Mouse (Mus musculus) midbrain, embryonic 10.5 days (tissue): ENCODE data around the gene Ehmt1. TPM values are rescaled to one million over a fixed set of nuclear protein-coding genes. Genes with fewer than 3 reads are reported as not detected.

ENCODE experiments used
- DNase-seq: peaks from one replicate; pipeline ENCODE4 v3.0.0-alpha.2; 2017; ENCODE audit warnings: low spot score
- H3K27ac ChIP-seq: fragments of 300-500 bp; sonication (generic); replicated peaks from 2 replicates; pipeline ENCODE4 v1.5.1; 2016; ENCODE audit warnings: mild to moderate bottlenecking
- H3K27me3 ChIP-seq: fragments of 300-500 bp; sonication (generic); 2 replicates; pipeline ENCODE4 v1.6.1; 2016; ENCODE audit warnings: low read depth, mild to moderate bottlenecking; ENCODE audit not compliant: poor library complexity, severe bottlenecking
- H3K36me3 ChIP-seq: fragments of 300-500 bp; sonication (generic); 2 replicates; pipeline ENCODE4 v1.6.1; 2016; ENCODE audit warnings: mild to moderate bottlenecking, moderate library complexity
- H3K4me1 ChIP-seq: fragments of 300-500 bp; sonication (generic); 2 replicates; pipeline ENCODE4 v1.6.1; 2016
- H3K4me3 ChIP-seq: fragments of 300-500 bp; sonication (generic); 2 replicates; pipeline ENCODE4 v1.5.1; 2016; ENCODE audit warnings: mild to moderate bottlenecking, moderate library complexity
- H3K9me3 ChIP-seq: fragments of 300-500 bp; sonication (generic); replicated peaks from 2 replicates; pipeline ENCODE4 v1.6.1; 2016; ENCODE audit warnings: mild to moderate bottlenecking
- WGBS: fragments of 180-500 bp; shearing (Covaris S2); methylation state at CpG from one replicate; pipeline ENCODE4 v1.1.7; 2016; 5-methylcytosine and 5-hydroxymethylcytosine counted together
- polyA plus RNA-seq: library from polyadenylated mRNA; unstranded; fragments of >200 nt; fragmentation: Nextera tagmentation; extraction: Ambion mirVana; gene quantifications from 2 replicates; pipeline ENCODE4 v1.2.1, GENCODE M21; 2016

Gene Ehmt1
- polyA plus RNA-seq, 1 experiment from 2014 or later = 137 TPM

- Histone ChIP-seq H3K4me1 (no peaks in the 10 kb centered on the region), H3K4me3 (no peak overlapping the region), H3K27ac (no peak overlapping the region), H3K36me3 (peaks cover 96% of the 10 kb centered on the region), H3K27me3 (no peaks in the 10 kb centered on the region), H3K9me3 (no peaks in the 10 kb centered on the region)
- 90% methylated on average over 1 of the region's 1 CpGs for WGBS
- DNase-seq = no peak
Measured at GRCm38 (mm10) chr2:24845256-24845655, 74.2 kb downstream of the Ehmt1 start.

GRCm38 (mm10) chr2:24830614-24831013 is 88.8 kb downstream of the Ehmt1 start:
- Histone ChIP-seq H3K4me1 (no peaks in the 10 kb centered on the region), H3K36me3 (peaks cover 97% of the 10 kb centered on the region)
- no peak for DNase-seq

GRCm38 (mm10) chr2:24809746-24810145 is 109.7 kb downstream of the Ehmt1 start:
- H3K36me3 ChIP-seq = peaks cover 96% of the 10 kb centered on the region
- H3K4me1 ChIP-seq = no peaks in the 10 kb centered on the region
- no peak overlapping the region for H3K4me3 ChIP-seq
- no peak for DNase-seq
- H3K9me3 ChIP-seq = no peaks in the 10 kb centered on the region
- H3K27me3 ChIP-seq = no peaks in the 10 kb centered on the region
- 86% methylated on average over 3 of the region's 3 CpGs for whole genome bisulfite sequencing
- H3K27ac ChIP-seq = no peak overlapping the region

More at GRCm38 (mm10) chr2:24830614-24831013, 88.8 kb downstream of the Ehmt1 start:
- Histone ChIP-seq H3K27me3 (no peaks in the 10 kb centered on the region), H3K9me3 (no peaks in the 10 kb centered on the region), H3K4me3 (no peak overlapping the region), H3K27ac (no peak overlapping the region)
- 91% methylated on average over 3 of the region's 3 CpGs for WGBS

DNA sequence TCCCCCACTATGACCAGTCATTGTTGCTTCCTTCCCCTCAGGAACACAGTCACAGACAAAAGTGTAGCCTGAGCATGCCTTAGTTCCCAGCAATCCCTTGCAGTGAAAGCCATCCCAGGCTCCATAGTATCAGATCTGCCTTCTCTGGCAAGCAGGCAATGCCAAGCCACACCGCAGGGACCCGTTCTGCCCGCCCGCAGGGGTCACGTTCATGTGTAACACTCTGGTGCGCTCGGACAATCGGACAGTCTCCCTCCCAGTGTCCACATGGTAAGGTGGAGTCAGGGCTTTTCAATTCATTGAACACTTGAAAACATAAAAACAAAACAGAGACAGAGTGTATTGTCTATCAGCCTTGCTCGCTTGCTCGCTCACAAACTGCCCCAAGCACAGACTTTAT is 111.7 kb downstream of the Ehmt1 start:
- WGBS = 91% methylated on average over 10 of the region's 10 CpGs
- no peak for DNase-seq
- no peaks in the 10 kb centered on the region for H3K9me3 ChIP-seq
- H3K27ac ChIP-seq = no peak overlapping the region
- no peaks in the 10 kb centered on the region for H3K4me1 ChIP-seq
- peaks cover 98% of the 10 kb centered on the region for H3K36me3 ChIP-seq
- H3K4me3 ChIP-seq = no peak overlapping the region
- no peaks in the 10 kb centered on the region for H3K27me3 ChIP-seq

GRCm38 (mm10) chr2:24807036-24807435 is 112.4 kb downstream of the Ehmt1 start:
- peaks cover 98% of the 10 kb centered on the region for H3K36me3 ChIP-seq
- WGBS = 96% methylated on average over 3 of the region's 3 CpGs

GRCm38 (mm10) chr2:24806143-24806542 is 113.3 kb downstream of the Ehmt1 start:
- H3K4me1 ChIP-seq = no peaks in the 10 kb centered on the region
- H3K27ac ChIP-seq = no peak overlapping the region
- H3K27me3 ChIP-seq = no peaks in the 10 kb centered on the region
- H3K9me3 ChIP-seq = no peaks in the 10 kb centered on the region
- DNase-seq = no peak
- no peak overlapping the region for H3K4me3 ChIP-seq
- H3K36me3 ChIP-seq = peaks cover 98% of the 10 kb centered on the region
- 95% methylated on average over 6 of the region's 6 CpGs for WGBS

More at GRCm38 (mm10) chr2:24807036-24807435, 112.4 kb downstream of the Ehmt1 start:
- H3K27me3 ChIP-seq = no peaks in the 10 kb centered on the region
- H3K27ac ChIP-seq = no peak overlapping the region
- DNase-seq = no peak
- no peaks in the 10 kb centered on the region for H3K9me3 ChIP-seq
- no peak overlapping the region for H3K4me3 ChIP-seq
- H3K4me1 ChIP-seq = no peaks in the 10 kb centered on the region

DNA sequence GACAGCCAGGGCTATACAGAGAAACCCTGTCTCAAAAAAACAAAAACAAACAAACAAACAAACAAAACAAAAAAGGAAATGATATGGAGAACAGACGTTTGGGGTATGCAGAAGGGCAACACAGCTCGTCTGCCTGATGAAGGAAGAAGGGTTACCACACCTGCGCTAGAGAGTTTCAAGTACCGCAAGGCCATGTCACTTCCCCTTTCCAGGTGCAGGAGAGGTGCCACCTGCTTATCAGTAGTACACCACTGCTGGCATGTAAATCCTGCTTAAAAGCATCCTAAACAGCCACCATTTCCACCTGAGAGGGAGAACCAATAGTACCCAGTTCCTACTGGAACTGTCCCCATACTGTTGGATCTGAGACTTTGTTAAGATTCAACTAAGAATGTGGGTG is 113.8 kb downstream of the Ehmt1 start:
- H3K4me3 ChIP-seq = no peak overlapping the region
- peaks cover 98% of the 10 kb centered on the region for H3K36me3 ChIP-seq
- no peaks in the 10 kb centered on the region for H3K4me1 ChIP-seq
- no peak for DNase-seq
- H3K27ac ChIP-seq = no peak overlapping the region
- WGBS = 95% methylated on average over 4 of the region's 4 CpGs
- H3K9me3 ChIP-seq = no peaks in the 10 kb centered on the region
- H3K27me3 ChIP-seq = no peaks in the 10 kb centered on the region

GRCm38 (mm10) chr2:24796833-24797457 is 122.5 kb downstream of the Ehmt1 start:
- Histone ChIP-seq H3K27me3 (no peaks in the 10 kb centered on the region), H3K9me3 (no peaks in the 10 kb centered on the region), H3K27ac (no peak overlapping the region), H3K36me3 (peaks cover 100% of the 10 kb centered on the region), H3K4me3 (no peak overlapping the region), H3K4me1 (no peaks in the 10 kb centered on the region)
- 86% methylated on average over 5 of the region's 5 CpGs for WGBS
- no peak for DNase-seq

- Histone ChIP-seq H3K27me3 (no peaks in the 10 kb centered on the region), H3K9me3 (no peaks in the 10 kb centered on the region), H3K4me1 (no peaks in the 10 kb centered on the region), H3K36me3 (peaks cover 26% of the 10 kb centered on the region), H3K4me3 (no peak overlapping the region), H3K27ac (no peak overlapping the region)
- DNase-seq = no peak
- WGBS = 74% methylated on average over 4 of the region's 4 CpGs
Measured at GRCm38 (mm10) chr2:24787250-24787649, 132.2 kb downstream of the Ehmt1 start.

GRCm38 (mm10) chr2:24781253-24781652 is 138.2 kb downstream of the Ehmt1 start:
- no peak overlapping the region for H3K27ac ChIP-seq
- peaks cover 10% of the 10 kb centered on the region for H3K4me1 ChIP-seq
- no peak overlapping the region for H3K4me3 ChIP-seq
- H3K36me3 ChIP-seq = no peaks in the 10 kb centered on the region
- H3K9me3 ChIP-seq = peaks cover 3% of the 10 kb centered on the region; the same call in 1 of the 2 replicates
- no peaks in the 10 kb centered on the region for H3K27me3 ChIP-seq
- 55% methylated on average over 4 of the region's 4 CpGs for WGBS
- DNase-seq = no peak

GRCm38 (mm10) chr2:24776831-24777230 is 142.6 kb downstream of the Ehmt1 start:
- Histone ChIP-seq H3K36me3 (no peaks in the 10 kb centered on the region), H3K4me1 (peaks cover 19% of the 10 kb centered on the region), H3K9me3 (peaks cover 3% of the 10 kb centered on the region; the same call in 1 of the 2 replicates), H3K27me3 (no peaks in the 10 kb centered on the region), H3K27ac (no peak overlapping the region), H3K4me3 (no peak overlapping the region)
- no peak for DNase-seq
- WGBS = 7% methylated on average over 5 of the region's 5 CpGs

DNA sequence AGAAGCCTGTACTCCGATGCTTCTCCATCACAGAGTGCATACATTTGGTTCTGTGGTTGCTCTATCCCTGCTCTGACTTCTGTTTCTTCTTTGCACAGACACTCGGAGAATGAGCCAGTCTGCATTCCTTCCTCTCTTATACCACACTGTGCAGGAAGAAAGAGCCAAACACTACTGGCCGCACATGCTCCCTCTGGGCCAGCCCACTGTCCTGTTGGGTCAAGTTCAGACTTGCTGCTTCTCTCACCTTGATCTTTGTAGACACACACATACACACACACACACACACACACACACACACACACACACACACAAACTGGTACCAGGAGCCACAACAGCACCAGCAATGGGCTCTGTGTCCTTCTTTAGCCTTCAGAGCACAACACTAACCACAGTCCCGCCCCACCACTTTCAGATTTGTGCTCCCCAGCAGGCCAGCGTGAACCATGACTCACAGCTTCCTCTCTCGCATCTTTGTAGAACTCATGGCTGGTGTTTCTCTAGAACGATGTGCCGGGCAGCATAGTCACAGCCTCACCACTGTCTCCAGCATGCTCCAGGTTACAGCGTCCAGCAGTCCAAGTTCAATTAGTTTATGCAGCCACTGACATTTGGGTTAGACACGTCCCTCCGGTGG is 143.3 kb downstream of the Ehmt1 start:
- H3K27ac ChIP-seq = no peak overlapping the region
- H3K36me3 ChIP-seq = no peaks in the 10 kb centered on the region
- no peak for DNase-seq
- WGBS = 85% methylated on average over 11 of the region's 11 CpGs
- no peaks in the 10 kb centered on the region for H3K27me3 ChIP-seq
- no peaks in the 10 kb centered on the region; the same call in 1 of the 2 replicates for H3K9me3 ChIP-seq
- H3K4me3 ChIP-seq = no peak overlapping the region
- H3K4me1 ChIP-seq = peaks cover 20% of the 10 kb centered on the region

DNA sequence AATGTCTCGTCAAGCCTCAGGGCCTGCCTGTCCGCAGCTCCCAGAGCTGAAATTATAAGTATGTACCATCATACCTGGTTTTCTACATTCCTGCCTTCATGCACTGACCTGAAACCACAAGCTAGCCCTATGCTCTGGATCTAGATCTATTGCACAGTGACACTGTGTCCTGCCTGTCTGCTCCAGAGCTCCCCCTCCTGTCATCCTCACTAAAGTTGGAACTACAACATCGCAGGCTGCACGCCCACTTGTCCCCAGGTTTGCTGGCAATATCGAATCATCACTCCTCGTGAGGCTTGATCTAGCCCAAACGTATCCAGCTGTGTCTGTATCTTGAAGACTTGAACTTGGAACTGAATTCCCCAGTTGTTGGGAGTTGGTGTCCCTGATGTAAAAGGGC is 144.6 kb downstream of the Ehmt1 start:
- no peak for DNase-seq
- Histone ChIP-seq H3K27ac (no peak overlapping the region), H3K4me1 (peaks cover 20% of the 10 kb centered on the region), H3K36me3 (no peaks in the 10 kb centered on the region), H3K27me3 (no peaks in the 10 kb centered on the region), H3K9me3 (no peaks in the 10 kb centered on the region), H3K4me3 (no peak overlapping the region)
- WGBS = 69% methylated on average over 7 of the region's 7 CpGs
